Mouse (Mus musculus) heart, embryonic 14.5 days (tissue): ENCODE results near the gene Kidins220. TPM values are rescaled to one million over a fixed set of nuclear protein-coding genes. Genes with fewer than 3 reads are reported as not detected.

Source experiments
- ATAC-seq: fragments of 200-750 bp; cut with Nextera tagmentation; 2 replicates; pipeline ENCODE4 v1.8.0; 2017; ENCODE audit warnings: low read depth, moderate TSS enrichment; ENCODE audit not compliant: insufficient number of reproducible peaks, insufficient read depth, low FRiP score
- H3K27ac ChIP-seq, 2 experiments: fragments of 200-500 bp in 1 of 2; fragments of 300-500 bp in 1 of 2; sonication (generic) in 1 of 2; replicated peaks in 1 of 2; 2 replicates each; pipeline ENCODE4 v1.5.1; 2012 to 2014; ENCODE audit warnings: low read depth in 2 of 2, low read length in 2 of 2, control low read depth in 1 of 2, mild to moderate bottlenecking in 1 of 2, mixed read lengths in 1 of 2; ENCODE audit not compliant: control insufficient read depth in 1 of 2, insufficient read depth in 1 of 2
- H3K27me3 ChIP-seq: fragments of 300-500 bp; sonication (generic); 2 replicates; pipeline ENCODE4 v1.6.1; 2014; ENCODE audit warnings: mild to moderate bottlenecking, low read length, control low read depth; ENCODE audit not compliant: control insufficient read depth, insufficient read depth
- H3K36me3 ChIP-seq: fragments of 300-500 bp; sonication (generic); 2 replicates; pipeline ENCODE4 v1.6.1; 2014; ENCODE audit warnings: mild to moderate bottlenecking, control low read depth, low read length, mixed read lengths; ENCODE audit not compliant: control insufficient read depth, insufficient read depth
- H3K4me1 ChIP-seq, 2 experiments: fragments of 200-500 bp in 1 of 2; fragments of 300-500 bp in 1 of 2; sonication (generic) in 1 of 2; 2 replicates each; pipeline ENCODE4 v1.6.1; 2012 to 2014; ENCODE audit warnings: low read length in 2 of 2, control low read depth in 1 of 2, mixed read lengths in 1 of 2; ENCODE audit not compliant: control insufficient read depth in 2 of 2, insufficient read depth in 2 of 2
- H3K4me2 ChIP-seq: fragments of 300-500 bp; sonication (generic); 2 replicates; pipeline ENCODE4 v1.6.1; 2014; ENCODE audit warnings: mild to moderate bottlenecking, low read length
- H3K4me3 ChIP-seq, 2 experiments: fragments of 200-500 bp in 1 of 2; fragments of 300-500 bp in 1 of 2; sonication (generic) in 1 of 2; 2 replicates each; pipeline ENCODE4 v1.5.1; 2012 to 2014; ENCODE audit warnings: low read length in 2 of 2, mild to moderate bottlenecking in 2 of 2, control low read depth in 1 of 2, low read depth in 1 of 2, moderate library complexity in 1 of 2; ENCODE audit not compliant: control insufficient read depth in 1 of 2, insufficient read depth in 1 of 2
- H3K9ac ChIP-seq: fragments of 300-500 bp; sonication (generic); 2 replicates; pipeline ENCODE4 v1.6.1; 2014; ENCODE audit warnings: mild to moderate bottlenecking, low read length
- H3K9me3 ChIP-seq: fragments of 300-500 bp; sonication (generic); 2 replicates; pipeline ENCODE4 v1.6.1; 2016; ENCODE audit warnings: low read length, control low read depth; ENCODE audit not compliant: control insufficient read depth
- WGBS: fragments of 180-500 bp; shearing (Covaris S2); extraction: QIAGEN DNeasy Blood & Tissue Kit; methylation state at CpG from one replicate; pipeline ENCODE4 v1.1.7; 2014; 5-methylcytosine and 5-hydroxymethylcytosine counted together
- polyA plus RNA-seq: library from polyadenylated mRNA; unstranded; fragments of >200 nt; fragmentation: Nextera tagmentation; extraction: Ambion mirVana; gene quantifications from 2 replicates; pipeline ENCODE4 v1.2.1, GENCODE M21; 2014

Gene Kidins220
- polyA plus RNA-seq, 1 experiment from 2014 or later = 50.1 TPM

- Histone ChIP-seq H3K4me1 (peaks cover 8 to 27% of the 10 kb centered on the region in 2 experiments), H3K27me3 (no peaks in the 10 kb centered on the region), H3K4me2 (peak overlapping the region; percentile 68), H3K4me3 (peak overlapping the region; percentile 70 to 88), H3K36me3 (peaks cover 6% of the 10 kb centered on the region; the same call in 1 of the 2 replicates), H3K9ac (peak overlapping the region; percentile 84), H3K27ac (peak overlapping the region; percentile 77 to 96), H3K9me3 (no peaks in the 10 kb centered on the region)
- under 1% methylated on average over 25 of the region's 31 CpGs for WGBS
- no peak; the same call in 1 of the 2 replicates for ATAC-seq
Observed at GRCm38 (mm10) chr12:24975115-24975733, 499 bp downstream of the Kidins220 start.

GRCm38 (mm10) chr12:24985226-24985625, 10.5 kb downstream of the Kidins220 start:
- H3K27me3 ChIP-seq = no peaks in the 10 kb centered on the region
- H3K4me1 ChIP-seq = peaks cover 13 to 35% of the 10 kb centered on the region in 2 experiments
- H3K4me2 ChIP-seq = no peak overlapping the region
- no peak overlapping the region for H3K27ac ChIP-seq
- no peak for ATAC-seq
- H3K9ac ChIP-seq = no peak overlapping the region
- WGBS = 35% methylated on average over 5 of the region's 5 CpGs
- no peak overlapping the region for H3K4me3 ChIP-seq
- peaks cover 67% of the 10 kb centered on the region for H3K36me3 ChIP-seq
- no peaks in the 10 kb centered on the region for H3K9me3 ChIP-seq

GRCm38 (mm10) chr12:24995350-24995749, 20.6 kb downstream of the Kidins220 start:
- H3K27ac ChIP-seq = no peak overlapping the region
- H3K36me3 ChIP-seq = peaks cover 99% of the 10 kb centered on the region
- no peak for ATAC-seq
- H3K27me3 ChIP-seq = no peaks in the 10 kb centered on the region
- no peaks in the 10 kb centered on the region for H3K9me3 ChIP-seq
- no peak overlapping the region for H3K9ac ChIP-seq
- H3K4me1 ChIP-seq = no peaks in the 10 kb centered on the region
- 84% methylated on average over 4 of the region's 4 CpGs for WGBS
- H3K4me2 ChIP-seq = no peak overlapping the region
- H3K4me3 ChIP-seq = no peak overlapping the region

GRCm38 (mm10) chr12:25005350-25005749, 30.6 kb downstream of the Kidins220 start:
- H3K27ac ChIP-seq = no peak overlapping the region
- 74% methylated on average over 6 of the region's 6 CpGs for WGBS
- no peaks in the 10 kb centered on the region for H3K9me3 ChIP-seq
- H3K27me3 ChIP-seq = no peaks in the 10 kb centered on the region
- no peak overlapping the region for H3K4me3 ChIP-seq
- no peak for ATAC-seq
- H3K4me2 ChIP-seq = no peak overlapping the region
- peaks cover 96% of the 10 kb centered on the region for H3K36me3 ChIP-seq
- H3K9ac ChIP-seq = no peak overlapping the region
- H3K4me1 ChIP-seq = no peaks in the 10 kb centered on the region

GRCm38 (mm10) chr12:25009957-25010356, 35.2 kb downstream of the Kidins220 start:
- no peak overlapping the region for H3K27ac ChIP-seq
- 33% methylated on average over 9 of the region's 9 CpGs for WGBS
- no peak for ATAC-seq
- peaks cover 93% of the 10 kb centered on the region for H3K36me3 ChIP-seq
- no peak overlapping the region for H3K4me2 ChIP-seq
- H3K4me1 ChIP-seq = peaks cover 8 to 14% of the 10 kb centered on the region in 2 experiments
- H3K9me3 ChIP-seq = no peaks in the 10 kb centered on the region
- no peak overlapping the region for H3K9ac ChIP-seq
- no peaks in the 10 kb centered on the region for H3K27me3 ChIP-seq
- no peak overlapping the region for H3K4me3 ChIP-seq

- Histone ChIP-seq H3K27ac (no peak overlapping the region), H3K4me1 (peaks cover 8 to 14% of the 10 kb centered on the region in 2 experiments), H3K36me3 (peaks cover 93% of the 10 kb centered on the region), H3K4me3 (no peak overlapping the region), H3K27me3 (no peaks in the 10 kb centered on the region), H3K9ac (no peak overlapping the region), H3K4me2 (no peak overlapping the region), H3K9me3 (no peaks in the 10 kb centered on the region)
- no peak for ATAC-seq
- 89% methylated on average over 1 of the region's 1 CpGs for WGBS
Observed at GRCm38 (mm10) chr12:25010416-25010815, 35.7 kb downstream of the Kidins220 start.

GRCm38 (mm10) chr12:25011733-25012367, 37.1 kb downstream of the Kidins220 start:
- Histone ChIP-seq H3K4me1 (peaks cover 8 to 14% of the 10 kb centered on the region in 2 experiments), H3K36me3 (peaks cover 93% of the 10 kb centered on the region), H3K9ac (no peak overlapping the region), H3K4me2 (no peak overlapping the region), H3K27ac (0 out of 4 replicates have a peak overlapping the region, but pooled peaks of 1 of the 2 experiments have one; percentile 60), H3K27me3 (no peaks in the 10 kb centered on the region), H3K9me3 (no peaks in the 10 kb centered on the region), H3K4me3 (no peak overlapping the region)
- WGBS = 69% methylated on average over 15 of the region's 15 CpGs
- ATAC-seq = no peak
